Mouse (Mus musculus) T-helper 1 cell (primary cell): ENCODE results near the gene Pacsin3.
"Not testable (repeated sequence)": the region's sequence is repeated elsewhere in the genome, so short reads cannot be mapped to it uniquely, and the experiment has no call there.

ENCODE experiments used
- in situ Hi-C: fragments of 300-600 bp; cut with MboI, MseI; formaldehyde crosslinking; loops from one replicate; pipeline ENCODE4 v1.15.1; 2025; ENCODE audit warnings: high pct_unique_total_duplicates

Gene Pacsin3

GRCm38 (mm10) chr2:91255661-91256150, at the start of gene Pacsin3:
TSS of gene Pacsin3 (plus strand) at chr2:91255954.
- in situ Hi-C loops = no loop called here

- in situ Hi-C loops = no loop called here
Observed at GRCm38 (mm10) chr2:91206254-91206775, 49.4 kb upstream of the Pacsin3 start.

GRCm38 (mm10) chr2:91213311-91213710, 42.4 kb upstream of the Pacsin3 start:
- in situ Hi-C loops = no loop called here

- in situ Hi-C loops = no loop called here
Observed at GRCm38 (mm10) chr2:91217032-91217431, 38.7 kb upstream of the Pacsin3 start.

GRCm38 (mm10) chr2:91220501-91220900, 35.3 kb upstream of the Pacsin3 start:
- in situ Hi-C loops = no loop called here

GRCm38 (mm10) chr2:91223614-91224013, 32.1 kb upstream of the Pacsin3 start:
- in situ Hi-C loops = no loop called here

GRCm38 (mm10) chr2:91229735-91230134, 26.0 kb upstream of the Pacsin3 start:
- in situ Hi-C loops = no loop called here

GRCm38 (mm10) chr2:91236601-91237510, 18.9 kb upstream of the Pacsin3 start, which contains the start of gene Ddb2:
TSS of gene Ddb2 (minus strand) at chr2:91236982.
- in situ Hi-C loops = no loop called here

GRCm38 (mm10) chr2:91237511-91238080, 18.2 kb upstream of the Pacsin3 start:
- in situ Hi-C loops = not testable (repeated sequence)

- in situ Hi-C loops = no loop called here
Observed at GRCm38 (mm10) chr2:91242547-91242946, 13.2 kb upstream of the Pacsin3 start.

GRCm38 (mm10) chr2:91243416-91243815, 12.3 kb upstream of the Pacsin3 start:
- in situ Hi-C loops = no loop called here

- in situ Hi-C loops = no loop called here
Observed at GRCm38 (mm10) chr2:91244557-91245228, 11.1 kb upstream of the Pacsin3 start.

GRCm38 (mm10) chr2:91248366-91248765, 7.4 kb upstream of the Pacsin3 start:
- in situ Hi-C loops = no loop called here

- in situ Hi-C loops = no loop called here
Observed at GRCm38 (mm10) chr2:91252001-91252400, 3.8 kb upstream of the Pacsin3 start.

GRCm38 (mm10) chr2:91252512-91252911, 3.2 kb upstream of the Pacsin3 start:
- in situ Hi-C loops = no loop called here

- in situ Hi-C loops = no loop called here
Observed at GRCm38 (mm10) chr2:91254725-91255380, 901 bp upstream of the Pacsin3 start.

- in situ Hi-C loops = no loop called here
Observed at GRCm38 (mm10) chr2:91256256-91257125, 737 bp downstream of the Pacsin3 start.

- in situ Hi-C loops = no loop called here
Observed at GRCm38 (mm10) chr2:91257126-91257980, 1.6 kb downstream of the Pacsin3 start.

- in situ Hi-C loops = no loop called here
Observed at GRCm38 (mm10) chr2:91258054-91258453, 2.3 kb downstream of the Pacsin3 start.
